Mouse (Mus musculus) cerebellum, adult 2 months (tissue): ENCODE measurements around the gene Gm49373. TPM values are rescaled to one million over a fixed set of nuclear protein-coding genes. Genes with fewer than 3 reads are reported as not detected.

Experiments used
- DNase-seq, 2 experiments: peaks; one replicate each; pipeline ENCODE4 v3.0.0; 2021
- H3K27ac ChIP-seq: fragments of 200-500 bp; 2 replicates; pipeline ENCODE4 v1.5.1; 2012; ENCODE audit warnings: low read length, control low read depth, inconsistent platforms; ENCODE audit not compliant: insufficient read depth
- H3K27me3 ChIP-seq: fragments of 200-500 bp; 2 replicates; pipeline ENCODE4 v1.6.1; 2012; ENCODE audit warnings: inconsistent platforms, mild to moderate bottlenecking, low read length, moderate library complexity; ENCODE audit not compliant: control insufficient read depth, insufficient read depth
- H3K4me1 ChIP-seq: fragments of 200-500 bp; 2 replicates; pipeline ENCODE4 v1.6.1; 2011; ENCODE audit warnings: low read length; ENCODE audit not compliant: control insufficient read depth, insufficient read depth
- H3K4me3 ChIP-seq: fragments of 200-500 bp; replicated peaks from 2 replicates; pipeline ENCODE3; 2011; ENCODE audit warnings: mild to moderate bottlenecking, low read depth, low read length, control low read depth; ENCODE audit not compliant: insufficient read depth
- CTCF ChIP-seq: fragments of 200-500 bp; IDR thresholded peaks from 2 replicates; pipeline ENCODE4 v1.5.1; 2011; ENCODE audit warnings: low read depth, mild to moderate bottlenecking, control low read depth, low read length, moderate library complexity, borderline replicate concordance; ENCODE audit not compliant: insufficient read depth
- WGBS: fragments of 180-500 bp; shearing (Covaris S2); methylation state at CpG from one replicate; pipeline ENCODE4 v1.1.7; 2018; 5-methylcytosine and 5-hydroxymethylcytosine counted together
- polyA plus RNA-seq: library from polyadenylated mRNA; depleted of rRNA; stranded (reverse); fragments of >200 nt; gene quantifications from 2 replicates; pipeline ENCODE4 v1.2.3, GENCODE M21; 2012; rRNA removed

Gm49373 gene
- polyA plus RNA-seq, 1 experiment = 1.8 TPM

DNA sequence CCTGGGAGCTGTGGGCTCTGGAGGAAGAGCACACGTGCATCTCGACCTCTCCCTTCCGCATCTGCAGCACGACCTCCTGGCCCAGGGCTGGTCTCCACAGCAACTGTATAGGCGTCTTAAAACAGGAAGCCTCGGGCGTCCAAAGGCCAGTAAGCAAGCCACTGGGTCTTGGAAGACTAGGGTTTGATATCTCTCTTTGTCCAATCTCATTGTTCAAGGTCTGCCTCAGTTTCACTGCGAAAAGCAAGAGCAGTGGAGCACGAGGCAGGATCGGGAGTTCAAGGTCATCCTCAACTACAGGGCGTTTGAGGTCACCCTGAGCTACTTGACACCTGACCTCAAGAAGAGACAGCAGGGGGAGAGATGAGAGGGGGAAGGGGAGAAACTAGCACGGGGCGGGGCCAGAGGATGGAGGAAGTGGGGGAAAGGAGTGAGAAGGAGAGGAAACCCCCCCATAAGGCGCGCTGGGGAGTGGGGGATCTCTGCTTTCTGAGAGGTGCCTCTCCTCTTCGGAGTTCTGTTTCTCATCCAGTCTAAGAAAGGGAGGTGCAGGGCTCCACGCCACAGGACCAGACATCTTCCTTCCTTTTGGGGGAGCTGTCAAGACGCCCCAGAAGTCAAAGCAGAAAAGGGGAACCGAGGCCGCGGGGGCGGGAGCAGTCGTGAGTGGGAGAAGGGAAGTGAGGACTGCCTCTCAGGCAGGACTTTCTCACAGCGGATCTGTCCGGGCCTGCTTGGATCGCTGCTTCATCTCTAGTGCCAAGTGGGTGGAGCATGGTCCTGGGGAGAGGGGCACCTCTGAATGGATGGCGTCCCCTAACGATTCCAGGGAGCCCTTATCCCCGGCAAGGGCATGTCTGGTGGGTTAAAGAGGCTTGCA is 58.0 kb downstream of the Gm49373 start:
- TF ChIP-seq CTCF = no peak
- Histone ChIP-seq H3K27ac (no peak overlapping the region), H3K4me3 (no peak overlapping the region), H3K4me1 (no peaks in the 10 kb centered on the region), H3K27me3 (peaks cover 2% of the 10 kb centered on the region; the same call in 1 of the 2 replicates)
- no peak for DNase-seq
- 6% methylated on average over 29 of the region's 29 CpGs for WGBS

Other genes with a start within 250 kb of the Gm49373 start
- gene A230050P20Rik, start 204.5 kb downstream of the Gm49373 start, polyA plus RNA-seq = 169 and 171 TPM in 2 replicates
- gene Angptl6, start 193.4 kb downstream of the Gm49373 start, polyA plus RNA-seq = 11.1 and 12.4 TPM in 2 replicates
- gene Ppan, start 184.9 kb downstream of the Gm49373 start, polyA plus RNA-seq = 45.3 and 50.2 TPM in 2 replicates
- 129 and 130 TPM in 2 replicates for gene Eif3g, start 174.5 kb downstream of the Gm49373 start, polyA plus RNA-seq
- 45.0 and 45.3 TPM in 2 replicates for gene Dnmt1, start 113.2 kb downstream of the Gm49373 start, polyA plus RNA-seq
- gene S1pr2, start 96.3 kb downstream of the Gm49373 start, polyA plus RNA-seq = 1.8 and 1.9 TPM in 2 replicates
- gene Mrpl4, start 70.4 kb downstream of the Gm49373 start, polyA plus RNA-seq = 135 and 139 TPM in 2 replicates
- 1.4 and 1.6 TPM in 2 replicates for gene Icam1, start 57.1 kb downstream of the Gm49373 start, polyA plus RNA-seq
- gene Icam4, start 43.7 kb downstream of the Gm49373 start, polyA plus RNA-seq = 0.32 and 0.65 TPM in 2 replicates
- gene Icam5, start 41.0 kb downstream of the Gm49373 start, polyA plus RNA-seq = 1.6 and 2.5 TPM in 2 replicates
- gene Zglp1, start 6.0 kb downstream of the Gm49373 start, polyA plus RNA-seq = 1.0 TPM in 1 of 2 replicates, not detected in the other
- gene Fdx1l, start 518 bp upstream of the Gm49373 start, polyA plus RNA-seq = 78.0 and 83.9 TPM in 2 replicates
- gene Gm38431, start 18.9 kb upstream of the Gm49373 start, polyA plus RNA-seq = 2.6 and 4.1 TPM in 2 replicates
- gene Raver1, start 18.9 kb upstream of the Gm49373 start, polyA plus RNA-seq = 29.9 and 31.4 TPM in 2 replicates
- 17.2 and 17.9 TPM in 2 replicates for gene Tyk2, start 58.1 kb upstream of the Gm49373 start, polyA plus RNA-seq
- 189 and 202 TPM in 2 replicates for gene Cdc37, start 76.9 kb upstream of the Gm49373 start, polyA plus RNA-seq
- 51.2 and 57.4 TPM in 2 replicates for gene Pde4a, start 92.6 kb upstream of the Gm49373 start, polyA plus RNA-seq
- gene Keap1, start 166.3 kb upstream of the Gm49373 start, polyA plus RNA-seq = 60.5 and 63.1 TPM in 2 replicates
- 40.8 and 44.6 TPM in 2 replicates for gene S1pr5, start 175.3 kb upstream of the Gm49373 start, polyA plus RNA-seq
- 70.9 and 72.4 TPM in 2 replicates for gene Atg4d, start 192.2 kb upstream of the Gm49373 start, polyA plus RNA-seq
- gene Kri1, start 214.9 kb upstream of the Gm49373 start, polyA plus RNA-seq = 46.8 and 48.2 TPM in 2 replicates
- 76.6 and 88.6 TPM in 2 replicates for gene Cdkn2d, start 218.3 kb upstream of the Gm49373 start, polyA plus RNA-seq
- gene Ap1m2, start 239.2 kb upstream of the Gm49373 start, polyA plus RNA-seq = 1.6 and 1.8 TPM in 2 replicates
- gene Slc44a2, start 247.6 kb upstream of the Gm49373 start, polyA plus RNA-seq = 67.7 and 70.3 TPM in 2 replicates